Mouse (Mus musculus) heart, postnatal 4 days (tissue): Measurements from ENCODE around the gene Mapk7. TPM values are rescaled to one million over a fixed set of nuclear protein-coding genes. Genes with fewer than 3 reads are reported as not detected.

ENCODE experiments used
- DNase-seq: peaks from one replicate; pipeline ENCODE4 v3.0.0; 2021
- total RNA-seq, 2 experiments: library from RNA; stranded (reverse); gene quantifications; 2 replicates each; pipeline ENCODE4 v1.2.3; 2021

Mapk7 gene
- total RNA-seq, 2 experiments from 2014 or later: 16.0 to 16.8 TPM

GRCm38 (mm10) chr11:61464071-61464470 lies 30.1 kb downstream of the Mapk7 start:
- DNase-seq: no peak

GRCm38 (mm10) chr11:61449499-61450292 lies 44.5 kb downstream of the Mapk7 start:
- DNase-seq: peak; percentile 21

- peak; percentile 58 for DNase-seq
These were observed 45.5 kb downstream of the Mapk7 start for GRCm38 (mm10) chr11:61448599-61449225.

- DNase-seq: peak; percentile 39
These were observed 46.2 kb downstream of the Mapk7 start for GRCm38 (mm10) chr11:61448041-61448440.

GRCm38 (mm10) chr11:61447296-61447695 lies 46.9 kb downstream of the Mapk7 start:
- no peak for DNase-seq

GRCm38 (mm10) chr11:61443807-61444206 lies 50.4 kb downstream of the Mapk7 start:
- DNase-seq: no peak

GRCm38 (mm10) chr11:61441670-61442069 lies 52.5 kb downstream of the Mapk7 start:
- no peak for DNase-seq

- no peak for DNase-seq
These were observed 53.8 kb downstream of the Mapk7 start for GRCm38 (mm10) chr11:61440416-61440815.

- no peak for DNase-seq
These were observed 55.0 kb downstream of the Mapk7 start for GRCm38 (mm10) chr11:61439170-61439569.

Other genes with a start within 250 kb of the Mapk7 start
- gene Aldh3a2, start 226.9 kb downstream of the Mapk7 start, total RNA-seq: 10 to 100 TPM; 43.4 to 43.6 TPM
- gene Slc47a2, start 151.5 kb downstream of the Mapk7 start, total RNA-seq: under 1 TPM; 0.11 to 0.12 TPM
- 10 to 100 TPM; 30.7 to 36.2 TPM for gene Slc47a1, start 116.1 kb downstream of the Mapk7 start, total RNA-seq
- under 1 TPM; 0.14 to 0.16 TPM for gene Rnf112, start 40.3 kb downstream of the Mapk7 start, total RNA-seq
- gene Mfap4, start 9.0 kb downstream of the Mapk7 start, total RNA-seq: 10 to 100 TPM; 70.7 to 78.0 TPM
- 10 to 100 TPM in 1 of 2 experiments, 1 to 10 TPM in 1; 9.8 to 12.0 TPM for gene B9d1, start 10.7 kb upstream of the Mapk7 start, total RNA-seq
- gene Epn2, start 85.3 kb upstream of the Mapk7 start, total RNA-seq: 10 to 100 TPM; 33.6 to 34.7 TPM
- gene Grap, start 158.9 kb upstream of the Mapk7 start, total RNA-seq: 10 to 100 TPM in 1 of 2 experiments, 1 to 10 TPM in 1; 8.8 to 10.4 TPM
- under 1 TPM; 0.17 to 0.25 TPM for gene Fam83g, start 189.7 kb upstream of the Mapk7 start, total RNA-seq
- gene Slc5a10, start 226.4 kb upstream of the Mapk7 start, total RNA-seq: not detected